Comparison of ENCODE assay signal across 8 mouse cellular contexts in genomic region chr12:69583270-69583629, GRCm38 (mm10). TPM values are rescaled to one million over a fixed set of nuclear protein-coding genes. Genes with fewer than 3 reads are reported as not detected.
DNase-seq lines count a peak whose midpoint lies in the region; ATAC-seq and TF ChIP-seq lines count a peak whose summit lies in the region.

No protein-coding gene starts in this region.

- H3K4me1 ChIP-seq in kidney, postnatal 0 days (replicated peaks; ENCODE audit: insufficient read depth, low read length): 0 out of 2 replicates have a peak, but pooled peaks cover 14% of the 10 kb centered on the region
- H3K4me1 ChIP-seq in embryonic facial prominence, embryonic 11.5 days (ENCODE audit: control insufficient read depth, insufficient read depth, low read length): no peaks in the 10 kb centered on the region
- peaks cover 5% of the 10 kb centered on the region; the same call in 1 of the 2 replicates for H3K4me1 ChIP-seq in hindbrain, postnatal 0 days (ENCODE audit: insufficient read depth, low read length)
- no peaks in the 10 kb centered on the region for H3K4me1 ChIP-seq in midbrain, postnatal 0 days (ENCODE audit: insufficient read depth, low read length)

- peak overlapping the region; percentile 62; the same call in 1 of the 2 replicates for H3K27ac ChIP-seq in kidney, postnatal 0 days
- H3K27ac ChIP-seq in embryonic facial prominence, embryonic 11.5 days (replicated peaks; ENCODE audit: low read depth, low read length): no peak overlapping the region
- peak overlapping the region; percentile 88 for H3K27ac ChIP-seq in hindbrain, postnatal 0 days
- H3K27ac ChIP-seq in midbrain, postnatal 0 days (ENCODE audit: low read depth, low read length): peak overlapping the region; percentile 78; the same call in 1 of the 2 replicates

- H3K4me3 ChIP-seq in kidney, postnatal 0 days (replicated peaks; ENCODE audit: low read depth, low read length): peak overlapping the region; percentile 80
- peak overlapping the region; percentile 71 for H3K4me3 ChIP-seq in embryonic facial prominence, embryonic 11.5 days (ENCODE audit: low read depth, low read length)
- peak overlapping the region; percentile 81 for H3K4me3 ChIP-seq in hindbrain, postnatal 0 days (ENCODE audit: low read length)
- H3K4me3 ChIP-seq in midbrain, postnatal 0 days (ENCODE audit: low read depth, low read length): peak overlapping the region; percentile 85

- H3K36me3 ChIP-seq in kidney, postnatal 0 days (ENCODE audit: insufficient read depth, low read length): peaks cover 17% of the 10 kb centered on the region
- peaks cover 2% of the 10 kb centered on the region; the same call in 1 of the 2 replicates for H3K36me3 ChIP-seq in embryonic facial prominence, embryonic 11.5 days (replicated peaks; ENCODE audit: control insufficient read depth, insufficient read depth, low read depth, low read length)
- peaks cover 23% of the 10 kb centered on the region; the same call in 1 of the 2 replicates for H3K36me3 ChIP-seq in hindbrain, postnatal 0 days (ENCODE audit: insufficient read depth, low read length)
- peaks cover 29% of the 10 kb centered on the region for H3K36me3 ChIP-seq in midbrain, postnatal 0 days (ENCODE audit: insufficient read depth, low read length)

- H3K9me3 ChIP-seq in kidney, postnatal 0 days (replicated peaks; ENCODE audit: low read length): no peaks in the 10 kb centered on the region
- H3K9me3 ChIP-seq in embryonic facial prominence, embryonic 11.5 days (replicated peaks; ENCODE audit: control insufficient read depth, low read length): no peaks in the 10 kb centered on the region
- no peaks in the 10 kb centered on the region for H3K9me3 ChIP-seq in hindbrain, postnatal 0 days (ENCODE audit: low read length)
- no peaks in the 10 kb centered on the region for H3K9me3 ChIP-seq in midbrain, postnatal 0 days (ENCODE audit: low read length)

- TF ChIP-seq CTCF in kidney, postnatal 0 days (IDR thresholded peaks at IDR 0.05; ENCODE audit: low read depth): no peak
- no peak for TF ChIP-seq CTCF in hindbrain, postnatal 0 days (IDR thresholded peaks at IDR 0.05; ENCODE audit: low read depth)
- no peak for TF ChIP-seq CTCF in midbrain, postnatal 0 days (IDR thresholded peaks at IDR 0.05)

- 34% methylated on average over 5 of the region's 5 CpGs for WGBS in kidney, postnatal 0 days
- WGBS in embryonic facial prominence, embryonic 11.5 days: 48% methylated on average over 5 of the region's 5 CpGs
- WGBS in hindbrain, postnatal 0 days: 37% methylated on average over 5 of the region's 5 CpGs
- WGBS in midbrain, postnatal 0 days: 39% methylated on average over 5 of the region's 5 CpGs

- 0 out of 2 replicates have a peak, but pooled peaks have one; percentile 18 for ATAC-seq in kidney, postnatal 0 days (replicated peaks; ENCODE audit: low FRiP score, low read depth)
- ATAC-seq in embryonic facial prominence, embryonic 11.5 days (replicated peaks; ENCODE audit: insufficient number of reproducible peaks, low FRiP score, low TSS enrichment, low read depth): no peak
- ATAC-seq in hindbrain, postnatal 0 days: peak; percentile 24; the same call in 1 of the 2 replicates
- peak; percentile 17; the same call in 1 of the 2 replicates for ATAC-seq in midbrain, postnatal 0 days (ENCODE audit: low FRiP score)

- H3K9ac ChIP-seq in kidney, postnatal 0 days (ENCODE audit: low read depth, low read length): peak overlapping the region; percentile 87
- H3K9ac ChIP-seq in embryonic facial prominence, embryonic 11.5 days (replicated peaks; ENCODE audit: low read length): peak overlapping the region; percentile 93
- H3K9ac ChIP-seq in hindbrain, postnatal 0 days (replicated peaks; ENCODE audit: low read length): peak overlapping the region; percentile 87
- peak overlapping the region; percentile 71; the same call in 1 of the 2 replicates for H3K9ac ChIP-seq in midbrain, postnatal 0 days (replicated peaks; ENCODE audit: low read length, poor library complexity, severe bottlenecking)

- no peak for DNase-seq in kidney, postnatal 0 days (ENCODE audit: low spot score)
- no peak for DNase-seq in kidney, postnatal 10 days
- no peak for DNase-seq in embryonic facial prominence, embryonic 11.5 days (ENCODE audit: low spot score)
- no peak for DNase-seq in hindbrain, postnatal 0 days (ENCODE audit: low spot score)
- DNase-seq in midbrain, postnatal 0 days (ENCODE audit: low spot score): no peak
- no peak for DNase-seq in left cerebral cortex, adult 9 months (ENCODE audit: low spot score in 2 of 2)
- DNase-seq in gastrocnemius, postnatal 4 days (ENCODE audit: low spot score in 2 of 2): no peak
- DNase-seq in ovary, postnatal 14 days (ENCODE audit: low spot score): no peak

- H3K27me3 ChIP-seq in kidney, postnatal 0 days (ENCODE audit: insufficient read depth, low read length): no peaks in the 10 kb centered on the region
- no peaks in the 10 kb centered on the region for H3K27me3 ChIP-seq in embryonic facial prominence, embryonic 11.5 days (ENCODE audit: control insufficient read depth, insufficient read depth, low read length)
- H3K27me3 ChIP-seq in hindbrain, postnatal 0 days (ENCODE audit: insufficient read depth, low read length): no peaks in the 10 kb centered on the region
- no peaks in the 10 kb centered on the region for H3K27me3 ChIP-seq in midbrain, postnatal 0 days (ENCODE audit: insufficient read depth, low read length)

- peak overlapping the region; percentile 90 for H3K4me2 ChIP-seq in kidney, postnatal 0 days (ENCODE audit: low read length)
- peak overlapping the region; percentile 61 for H3K4me2 ChIP-seq in embryonic facial prominence, embryonic 11.5 days (ENCODE audit: low read depth, low read length)
- peak overlapping the region; percentile 73 for H3K4me2 ChIP-seq in hindbrain, postnatal 0 days (ENCODE audit: low read depth, low read length)
- peak overlapping the region; percentile 61 for H3K4me2 ChIP-seq in midbrain, postnatal 0 days (ENCODE audit: low read depth, low read length, poor library complexity, severe bottlenecking)

RNA-seq across cellular contexts. Expression of gene Vcpkmt, which starts 0.4 kb away (rescaled TPM):
- polyA plus RNA-seq in kidney, postnatal 0 days (2015; fragmentation: Nextera tagmentation; extraction: Ambion mirVana): 20.8 and 21.5 TPM in 2 replicates
- polyA plus RNA-seq in embryonic facial prominence, embryonic 11.5 days (2014; fragmentation: Nextera tagmentation; extraction: Ambion mirVana): 29.9 and 34.7 TPM in 2 replicates
- total RNA-seq in hindbrain, postnatal 0 days (2014; rRNA removed): 4.0 and 6.1 TPM in 2 replicates
- polyA plus RNA-seq in hindbrain, postnatal 0 days (2015; fragmentation: Nextera tagmentation; extraction: Ambion mirVana): 33.0 and 33.6 TPM in 2 replicates
- total RNA-seq in midbrain, postnatal 0 days (2014; rRNA removed): 7.5 and 9.4 TPM in 2 replicates
- 32.2 and 32.5 TPM in 2 replicates for polyA plus RNA-seq in midbrain, postnatal 0 days (2015; fragmentation: Nextera tagmentation; extraction: Ambion mirVana)
- 1 to 10 TPM; 4.9 to 7.2 TPM for total RNA-seq in gastrocnemius, postnatal 4 days (2021)
